Mouse (Mus musculus) lung, postnatal 0 days (tissue): ENCODE measurements around the gene Tec.

ENCODE experiments used
- CTCF ChIP-seq: IDR thresholded peaks from 2 replicates; pipeline ENCODE4 v1.5.1; 2016; ENCODE audit warnings: antibody characterized with exemption, mild to moderate bottlenecking
- EP300 ChIP-seq: IDR thresholded peaks from 2 replicates; pipeline ENCODE4 v1.6.1; 2016; ENCODE audit warnings: antibody characterized with exemption, mild to moderate bottlenecking, control low read depth

DNA sequence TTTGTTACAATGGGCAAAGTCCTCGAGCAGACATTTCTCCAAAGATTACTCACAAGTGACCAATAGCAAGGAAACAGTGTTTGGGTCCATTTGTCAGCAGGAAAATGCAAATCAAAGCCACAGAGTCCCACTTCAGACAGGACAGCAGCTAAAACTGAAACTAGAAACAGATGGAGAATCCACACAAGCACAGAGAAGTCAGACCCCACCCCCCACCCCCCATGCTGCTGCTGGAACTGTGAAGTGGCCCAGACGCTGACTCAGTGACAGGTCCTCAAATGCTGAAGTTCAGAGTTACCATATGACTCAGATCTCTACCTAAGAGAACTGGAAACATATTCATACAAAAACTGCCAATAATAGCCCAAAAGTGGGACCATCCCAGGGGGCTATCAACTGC is 24.0 kb downstream of the Tec start:
- TF ChIP-seq CTCF (no peak), EP300 (no peak)
